Mouse (Mus musculus) hindbrain, embryonic 13.5 days (tissue): ENCODE measurements around the gene Slc16a13. TPM values are rescaled to one million over a fixed set of nuclear protein-coding genes. Genes with fewer than 3 reads are reported as not detected.

Experiments
- ATAC-seq: fragments of 200-750 bp; cut with Nextera tagmentation; 2 replicates; pipeline ENCODE4 v1.8.0; 2017; ENCODE audit warnings: moderate TSS enrichment; ENCODE audit not compliant: low FRiP score
- H3K27ac ChIP-seq: fragments of 300-500 bp; sonication (generic); 2 replicates; pipeline ENCODE4 v1.5.1; 2015; ENCODE audit warnings: inconsistent platforms, mild to moderate bottlenecking, moderate library complexity
- H3K27me3 ChIP-seq: fragments of 300-500 bp; sonication (generic); 2 replicates; pipeline ENCODE4 v1.6.1; 2015; ENCODE audit warnings: mild to moderate bottlenecking, inconsistent platforms
- H3K36me3 ChIP-seq: fragments of 300-500 bp; sonication (generic); 2 replicates; pipeline ENCODE4 v1.6.1; 2015; ENCODE audit warnings: mild to moderate bottlenecking, inconsistent platforms
- H3K4me1 ChIP-seq: fragments of 300-500 bp; sonication (generic); replicated peaks from 2 replicates; pipeline ENCODE4 v1.6.1; 2015; ENCODE audit warnings: inconsistent platforms
- H3K4me2 ChIP-seq: fragments of 300-500 bp; sonication (generic); 2 replicates; pipeline ENCODE4 v1.6.1; 2015; ENCODE audit warnings: inconsistent platforms, mild to moderate bottlenecking, moderate library complexity
- H3K4me3 ChIP-seq: fragments of 300-500 bp; sonication (generic); 2 replicates; pipeline ENCODE4 v1.5.1; 2015; ENCODE audit warnings: mild to moderate bottlenecking, inconsistent platforms
- H3K9ac ChIP-seq: fragments of 300-500 bp; sonication (generic); 2 replicates; pipeline ENCODE4 v1.6.1; 2015; ENCODE audit warnings: mild to moderate bottlenecking, inconsistent platforms
- H3K9me3 ChIP-seq: fragments of 300-500 bp; sonication (generic); 2 replicates; pipeline ENCODE4 v1.6.1; 2016; ENCODE audit warnings: inconsistent platforms
- WGBS: fragments of 180-500 bp; shearing (Covaris S2); methylation state at CpG from one replicate; pipeline ENCODE4 v1.1.7; 2015; 5-methylcytosine and 5-hydroxymethylcytosine counted together
- polyA plus RNA-seq: library from polyadenylated mRNA; unstranded; fragments of >200 nt; fragmentation: Nextera tagmentation; extraction: Ambion mirVana; gene quantifications from 2 replicates; pipeline ENCODE4 v1.2.1, GENCODE M21; 2015

The Slc16a13 gene
- polyA plus RNA-seq, 1 experiment from 2014 or later: 16.1 TPM

GRCm38 (mm10) chr11:70206801-70207200, 14.1 kb downstream of the Slc16a13 start:
- no peaks in the 10 kb centered on the region for H3K36me3 ChIP-seq
- H3K27me3 ChIP-seq: peaks cover 20% of the 10 kb centered on the region
- H3K4me1 ChIP-seq: no peaks in the 10 kb centered on the region
- no peak overlapping the region for H3K27ac ChIP-seq
- WGBS: 88% methylated on average over 2 of the region's 2 CpGs
- H3K4me2 ChIP-seq: no peak overlapping the region
- H3K9ac ChIP-seq: 0 out of 2 replicates have a peak overlapping the region, but pooled peaks have one; percentile 26
- no peak for ATAC-seq
- no peaks in the 10 kb centered on the region for H3K9me3 ChIP-seq
- H3K4me3 ChIP-seq: no peak overlapping the region

GRCm38 (mm10) chr11:70201691-70202090, 19.2 kb downstream of the Slc16a13 start:
- no peak overlapping the region for H3K27ac ChIP-seq
- H3K36me3 ChIP-seq: no peaks in the 10 kb centered on the region
- no peaks in the 10 kb centered on the region for H3K9me3 ChIP-seq
- H3K27me3 ChIP-seq: 0 out of 2 replicates have a peak, but pooled peaks cover 10% of the 10 kb centered on the region
- 0 out of 2 replicates have a peak, but pooled peaks cover 6% of the 10 kb centered on the region for H3K4me1 ChIP-seq
- H3K4me3 ChIP-seq: no peak overlapping the region
- 41% methylated on average over 5 of the region's 5 CpGs for WGBS
- no peak overlapping the region for H3K4me2 ChIP-seq
- no peak for ATAC-seq
- H3K9ac ChIP-seq: no peak overlapping the region

GRCm38 (mm10) chr11:70200036-70200608, 20.7 kb downstream of the Slc16a13 start:
- 89% methylated on average over 5 of the region's 5 CpGs for WGBS

GRCm38 (mm10) chr11:70199107-70199506, 21.8 kb downstream of the Slc16a13 start:
- H3K27ac ChIP-seq: no peak overlapping the region
- no peak for ATAC-seq
- H3K36me3 ChIP-seq: no peaks in the 10 kb centered on the region
- no peaks in the 10 kb centered on the region for H3K9me3 ChIP-seq
- H3K9ac ChIP-seq: no peak overlapping the region
- WGBS: 84% methylated on average over 8 of the region's 8 CpGs
- no peak overlapping the region for H3K4me2 ChIP-seq
- no peak overlapping the region for H3K4me3 ChIP-seq
- H3K4me1 ChIP-seq: 0 out of 2 replicates have a peak, but pooled peaks cover 6% of the 10 kb centered on the region
- 0 out of 2 replicates have a peak, but pooled peaks cover 5% of the 10 kb centered on the region for H3K27me3 ChIP-seq

More at GRCm38 (mm10) chr11:70200036-70200608, 20.7 kb downstream of the Slc16a13 start:
- no peak overlapping the region for H3K4me3 ChIP-seq
- 0 out of 2 replicates have a peak, but pooled peaks cover 5% of the 10 kb centered on the region for H3K27me3 ChIP-seq
- H3K4me2 ChIP-seq: no peak overlapping the region
- H3K4me1 ChIP-seq: 0 out of 2 replicates have a peak, but pooled peaks cover 6% of the 10 kb centered on the region
- no peaks in the 10 kb centered on the region for H3K9me3 ChIP-seq
- H3K27ac ChIP-seq: no peak overlapping the region
- H3K36me3 ChIP-seq: no peaks in the 10 kb centered on the region
- no peak for ATAC-seq
- H3K9ac ChIP-seq: no peak overlapping the region

GRCm38 (mm10) chr11:70198332-70198731, 22.5 kb downstream of the Slc16a13 start:
- H3K27me3 ChIP-seq: 0 out of 2 replicates have a peak, but pooled peaks cover 5% of the 10 kb centered on the region
- H3K4me3 ChIP-seq: no peak overlapping the region
- H3K27ac ChIP-seq: no peak overlapping the region
- no peak overlapping the region for H3K4me2 ChIP-seq
- H3K4me1 ChIP-seq: 0 out of 2 replicates have a peak, but pooled peaks cover 6% of the 10 kb centered on the region
- no peak for ATAC-seq
- 92% methylated on average over 3 of the region's 3 CpGs for WGBS
- H3K9ac ChIP-seq: no peak overlapping the region
- H3K36me3 ChIP-seq: no peaks in the 10 kb centered on the region
- H3K9me3 ChIP-seq: no peaks in the 10 kb centered on the region

GRCm38 (mm10) chr11:70193354-70194285, 27.2 kb downstream of the Slc16a13 start:
- H3K27me3 ChIP-seq: no peaks in the 10 kb centered on the region

GRCm38 (mm10) chr11:70192157-70192556, 28.7 kb downstream of the Slc16a13 start:
- 0 out of 2 replicates have a peak overlapping the region, but pooled peaks have one; percentile 29 for H3K9ac ChIP-seq
- no peak overlapping the region for H3K4me3 ChIP-seq
- H3K4me2 ChIP-seq: no peak overlapping the region
- 86% methylated on average over 4 of the region's 4 CpGs for WGBS
- no peaks in the 10 kb centered on the region for H3K27me3 ChIP-seq
- H3K27ac ChIP-seq: no peak overlapping the region
- H3K9me3 ChIP-seq: no peaks in the 10 kb centered on the region
- ATAC-seq: no peak
- H3K4me1 ChIP-seq: no peaks in the 10 kb centered on the region
- H3K36me3 ChIP-seq: no peaks in the 10 kb centered on the region

More at GRCm38 (mm10) chr11:70193354-70194285, 27.2 kb downstream of the Slc16a13 start:
- WGBS: 64% methylated on average over 11 of the region's 11 CpGs
- Histone ChIP-seq H3K4me1 (no peaks in the 10 kb centered on the region), H3K4me3 (no peak overlapping the region), H3K9ac (no peak overlapping the region), H3K9me3 (no peaks in the 10 kb centered on the region), H3K4me2 (no peak overlapping the region), H3K36me3 (no peaks in the 10 kb centered on the region), H3K27ac (no peak overlapping the region)
- ATAC-seq: no peak

GRCm38 (mm10) chr11:70191188-70191587, 29.7 kb downstream of the Slc16a13 start:
- H3K27ac ChIP-seq: no peak overlapping the region
- H3K27me3 ChIP-seq: no peaks in the 10 kb centered on the region
- H3K9ac ChIP-seq: no peak overlapping the region
- 83% methylated on average over 6 of the region's 6 CpGs for WGBS
- H3K9me3 ChIP-seq: no peaks in the 10 kb centered on the region
- H3K36me3 ChIP-seq: no peaks in the 10 kb centered on the region
- no peak overlapping the region for H3K4me2 ChIP-seq
- no peak for ATAC-seq
- H3K4me1 ChIP-seq: no peaks in the 10 kb centered on the region
- no peak overlapping the region for H3K4me3 ChIP-seq

- Histone ChIP-seq H3K9me3 (no peaks in the 10 kb centered on the region), H3K27me3 (no peaks in the 10 kb centered on the region), H3K27ac (no peak overlapping the region), H3K9ac (no peak overlapping the region), H3K4me3 (no peak overlapping the region), H3K36me3 (no peaks in the 10 kb centered on the region), H3K4me2 (0 out of 2 replicates have a peak overlapping the region, but pooled peaks have one; percentile 1), H3K4me1 (no peaks in the 10 kb centered on the region)
- 75% methylated on average over 28 of the region's 28 CpGs for whole genome bisulfite sequencing
- ATAC-seq: no peak
These were observed 31.3 kb downstream of the Slc16a13 start for GRCm38 (mm10) chr11:70189319-70190134.

- Histone ChIP-seq H3K9ac (no peak overlapping the region), H3K9me3 (no peaks in the 10 kb centered on the region), H3K36me3 (no peaks in the 10 kb centered on the region), H3K27ac (no peak overlapping the region), H3K27me3 (no peaks in the 10 kb centered on the region), H3K4me1 (no peaks in the 10 kb centered on the region), H3K4me2 (no peak overlapping the region), H3K4me3 (no peak overlapping the region)
- no peak for ATAC-seq
- 82% methylated on average over 7 of the region's 7 CpGs for WGBS
These were observed 35.7 kb downstream of the Slc16a13 start for GRCm38 (mm10) chr11:70185120-70185519.

- no peaks in the 10 kb centered on the region; the same call in 1 of the 2 replicates for H3K9me3 ChIP-seq
- H3K27me3 ChIP-seq: no peaks in the 10 kb centered on the region
- H3K4me3 ChIP-seq: no peak overlapping the region
- H3K4me2 ChIP-seq: no peak overlapping the region
- ATAC-seq: no peak
- no peak overlapping the region for H3K27ac ChIP-seq
- no peaks in the 10 kb centered on the region for H3K4me1 ChIP-seq
- WGBS: 90% methylated on average over 4 of the region's 4 CpGs
- no peak overlapping the region for H3K9ac ChIP-seq
- no peaks in the 10 kb centered on the region for H3K36me3 ChIP-seq
These were observed 40.4 kb downstream of the Slc16a13 start for GRCm38 (mm10) chr11:70180496-70180895.
